Mouse (Mus musculus) frontal cortex, postnatal 10 days (tissue): Measurements from ENCODE around the gene Scaf11.
"Not testable (repeated sequence)": the region's sequence is repeated elsewhere in the genome, so short reads cannot be mapped to it uniquely, and the experiment has no call there.

Experiments
- DNase-seq, 2 experiments: peaks; one replicate each; pipeline ENCODE4 v3.0.0; 2022; ENCODE audit warnings: low spot score in 2 of 2, mixed read lengths in 1 of 2

Gene Scaf11

DNA sequence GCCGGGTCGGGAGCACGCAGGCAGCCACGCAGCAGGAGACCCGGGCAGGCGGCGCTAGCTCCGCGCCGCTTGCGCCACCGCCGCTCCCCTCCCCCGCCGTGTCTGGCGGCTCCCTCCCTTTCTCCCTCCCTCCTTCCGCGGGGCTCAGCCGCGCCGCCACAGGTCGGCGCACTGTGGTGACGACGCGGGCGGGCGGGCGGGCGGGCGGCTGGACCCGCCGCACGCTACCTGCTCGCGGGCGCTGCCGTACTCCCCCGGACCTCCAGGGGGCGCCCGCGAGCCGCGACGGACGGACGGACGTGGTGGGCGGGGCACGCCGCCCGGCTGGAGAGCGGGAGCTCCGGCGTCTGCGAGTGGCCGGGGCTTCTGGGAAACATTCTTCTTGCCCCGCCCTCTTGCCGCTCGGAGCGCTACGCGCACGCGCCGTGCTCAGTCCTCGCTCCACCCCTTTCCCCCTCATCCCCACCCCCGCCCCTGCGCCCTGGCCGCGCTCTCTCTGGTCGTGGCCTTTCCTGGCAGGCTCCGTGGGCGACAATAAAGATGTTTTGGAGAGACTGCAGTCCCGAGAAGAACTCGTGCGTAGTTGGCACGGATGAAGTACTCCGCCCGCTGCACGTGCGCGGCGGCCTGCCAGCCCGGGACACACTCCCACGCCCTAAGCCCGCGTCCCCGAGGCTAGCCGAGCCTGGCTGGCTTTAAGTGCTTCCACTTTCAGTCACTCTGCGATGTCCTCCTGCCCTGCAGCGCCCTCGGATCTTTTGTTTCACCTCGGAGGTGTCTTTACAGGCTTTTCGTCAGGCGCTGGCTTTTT lies at the start of gene Scaf11:
Gene Scaf11, minus strand, starts transcription at position 114 of the 811 bp plus-strand sequence.
- DNase-seq = peak; percentile 89 to 94

DNA sequence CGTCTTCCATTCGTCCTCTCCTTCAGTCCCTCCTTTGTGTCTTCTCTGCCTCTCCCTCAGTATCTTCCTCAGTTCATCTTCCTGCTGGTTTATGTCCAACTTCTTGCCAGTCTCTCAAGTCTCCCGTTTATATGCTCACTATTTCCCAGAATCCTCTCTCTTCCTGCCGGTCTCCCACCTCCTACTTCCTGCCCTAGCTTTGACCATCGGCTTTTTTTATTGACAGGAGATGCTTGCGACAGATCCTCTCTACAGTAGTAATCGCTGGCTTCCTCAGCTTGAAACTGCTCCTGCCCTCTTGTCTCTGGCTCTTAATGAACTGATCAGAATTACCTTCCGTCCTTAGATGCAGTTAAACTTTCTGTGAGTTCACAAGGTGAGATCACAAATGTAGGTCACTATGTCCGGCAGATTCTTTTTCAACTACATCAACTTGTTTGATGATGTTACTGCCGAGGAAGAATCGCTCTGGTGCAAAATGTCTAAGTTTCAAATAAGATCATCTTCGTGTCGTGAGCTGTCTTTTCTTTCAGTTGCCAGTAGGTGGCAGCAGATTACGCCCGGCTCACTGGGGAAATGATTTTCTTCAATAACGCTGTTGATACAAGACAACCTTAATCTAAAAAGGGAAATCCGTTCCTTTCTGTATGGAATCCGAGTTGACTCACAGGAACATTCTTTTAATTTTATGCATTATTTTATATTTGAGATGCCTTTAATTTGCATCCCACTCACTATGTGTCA lies 46.6 kb upstream of the Scaf11 start:
- DNase-seq = peak in 1 of 2 experiments; percentile 42

DNA sequence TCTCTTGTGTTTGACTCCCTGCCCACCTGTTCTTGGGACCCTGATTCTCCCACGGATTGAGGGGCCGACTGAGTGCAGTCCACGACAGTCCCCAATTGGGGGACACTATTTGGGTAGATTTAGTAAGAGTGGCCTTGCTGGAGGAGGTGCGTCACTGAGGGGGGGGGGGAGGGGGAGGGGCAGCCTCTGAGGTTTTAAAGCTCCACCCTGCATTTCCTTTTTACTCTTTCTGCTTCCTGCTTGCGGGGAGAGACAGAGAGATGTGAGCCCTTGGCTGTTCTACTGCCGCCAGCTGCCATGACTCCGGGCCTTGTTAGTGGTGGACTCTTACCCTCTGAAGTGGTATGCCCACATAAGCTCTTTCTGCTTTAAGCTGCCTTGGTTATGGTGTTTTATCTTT lies 37.0 kb upstream of the Scaf11 start:
- DNase-seq = no peak

DNA sequence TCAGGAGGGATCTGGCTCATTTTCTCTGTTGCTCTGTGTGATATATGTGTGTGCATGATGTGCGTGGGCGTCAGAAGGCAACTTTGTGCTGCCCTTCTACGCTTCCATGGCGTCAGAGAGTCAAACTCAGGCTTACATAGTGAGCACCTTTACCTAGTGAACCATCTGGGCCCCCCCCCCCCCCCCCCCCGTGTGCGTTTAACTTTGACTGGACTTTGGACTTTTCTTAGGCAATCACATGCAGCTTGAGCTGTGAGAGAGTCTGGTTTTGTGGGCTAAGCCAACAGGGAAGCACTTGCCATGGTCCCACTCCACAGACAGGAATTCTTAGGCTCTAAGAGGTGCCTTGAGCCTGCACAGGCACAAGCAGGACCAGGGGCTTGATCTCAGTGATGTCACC lies 33.6 kb upstream of the Scaf11 start:
- no peak for DNase-seq

DNA sequence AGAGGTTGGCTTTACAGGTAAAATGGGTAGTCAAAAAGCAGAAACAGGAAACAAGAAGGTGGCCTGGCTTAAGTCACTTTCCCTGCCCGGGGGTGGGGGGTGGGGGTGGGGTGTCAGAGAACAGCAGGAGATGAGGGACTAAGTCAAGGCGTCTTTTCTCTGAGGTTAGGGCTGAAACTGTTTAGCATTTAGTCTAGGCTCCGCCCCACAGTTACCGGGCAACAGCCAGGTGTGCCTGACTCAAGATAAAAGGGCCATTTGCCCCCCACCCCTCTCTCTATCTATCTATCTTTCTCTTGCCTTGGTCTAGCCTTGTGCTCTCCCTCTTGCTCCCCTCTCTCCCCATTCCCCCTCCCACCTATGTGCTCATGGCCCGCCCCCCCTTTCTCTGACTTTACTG lies 32.9 kb upstream of the Scaf11 start:
- no peak for DNase-seq

DNA sequence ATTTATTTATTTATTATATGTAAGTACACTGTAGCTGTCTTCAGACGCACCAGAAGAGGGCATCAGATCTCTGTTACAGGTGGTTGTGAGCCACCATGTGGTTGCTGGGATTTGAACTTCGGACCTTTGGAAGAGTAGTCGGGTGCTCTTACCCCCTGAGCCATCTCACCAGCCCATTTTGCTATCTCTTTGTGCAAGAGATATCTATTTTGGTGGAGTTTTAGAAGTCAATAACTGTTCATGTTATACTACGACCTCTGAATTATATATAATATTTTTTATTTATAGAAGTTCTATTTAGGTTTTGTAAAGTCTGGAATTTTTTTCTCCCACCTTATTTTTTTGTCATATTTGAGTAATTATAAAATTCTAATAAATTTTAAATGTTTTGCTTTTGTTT lies 32.3 kb upstream of the Scaf11 start:
- not testable (repeated sequence) for DNase-seq

DNA sequence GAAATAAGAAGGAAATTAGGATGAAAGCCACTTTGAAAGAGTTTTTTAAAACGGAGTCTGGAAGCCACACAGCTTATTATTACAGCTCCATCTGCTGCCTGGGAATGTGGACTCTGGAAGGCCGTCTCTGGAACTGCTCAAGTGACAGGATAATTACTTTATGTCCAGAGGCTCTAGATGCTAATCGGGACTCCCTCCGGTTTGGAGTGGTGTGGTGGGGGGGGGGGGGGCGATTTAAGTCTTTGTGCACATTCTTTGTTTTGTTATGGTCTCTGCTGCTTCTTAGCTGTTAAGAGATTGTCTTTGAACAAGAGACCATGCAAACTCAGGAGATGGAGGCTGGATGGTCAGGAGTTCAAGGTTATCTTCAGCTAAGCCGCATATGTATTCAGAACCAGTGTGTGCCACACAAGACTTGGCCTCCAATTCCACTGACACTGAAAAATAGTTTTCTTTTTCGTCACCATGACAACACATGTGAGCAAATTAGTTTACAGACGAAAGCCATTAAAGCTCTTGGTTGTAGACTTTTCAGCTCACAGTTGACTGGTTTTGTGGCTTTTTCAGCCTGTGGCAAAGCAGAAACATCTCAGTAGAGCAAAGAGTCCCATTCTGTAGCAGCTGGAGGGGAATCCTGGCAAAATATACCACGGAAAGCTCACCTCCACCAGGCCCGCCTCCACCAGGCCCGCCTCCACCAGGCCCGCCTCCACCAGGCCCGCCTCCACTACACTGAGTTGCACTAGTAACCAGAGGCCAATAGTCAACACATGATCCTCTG lies 31.4 kb upstream of the Scaf11 start:
- DNase-seq = no peak

DNA sequence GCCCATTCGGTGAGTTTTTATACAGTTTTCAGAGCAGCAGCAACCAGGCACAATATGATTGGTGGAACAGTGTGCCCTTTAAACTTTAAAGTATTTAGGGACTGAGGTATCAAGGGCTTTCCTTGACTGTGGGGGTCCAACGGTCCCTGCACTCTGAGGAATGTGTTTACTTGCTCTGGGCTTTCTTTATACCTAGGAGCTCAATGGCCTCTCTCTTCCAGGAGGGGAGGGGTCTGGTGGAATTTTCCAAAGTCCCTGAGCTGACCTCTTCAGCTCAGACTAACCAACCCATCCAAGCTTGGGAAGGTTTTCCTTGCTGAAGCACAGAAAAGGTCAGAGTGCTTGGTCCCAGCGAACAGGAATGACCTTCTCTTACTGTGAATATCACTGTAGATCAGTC lies 30.8 kb upstream of the Scaf11 start:
- no peak for DNase-seq

DNA sequence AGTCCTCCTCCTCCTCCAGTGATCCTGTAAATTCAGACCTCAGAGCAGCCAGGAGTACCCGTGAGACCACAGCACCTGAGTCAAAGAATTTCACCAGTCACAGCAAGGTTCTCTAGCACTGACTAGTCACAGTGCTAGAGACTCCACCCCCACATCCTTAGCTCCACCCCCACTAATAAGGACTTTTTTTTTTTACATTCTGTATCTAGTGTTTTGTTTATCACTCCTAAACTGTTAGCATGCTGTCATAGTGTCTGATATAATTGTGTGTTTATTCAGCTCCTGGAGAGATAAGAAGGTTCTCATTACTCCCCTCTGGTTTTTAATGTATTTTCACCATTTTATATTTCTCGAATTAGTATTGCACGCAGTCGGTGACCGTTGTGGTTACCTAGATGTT lies 29.5 kb upstream of the Scaf11 start:
- DNase-seq = no peak

DNA sequence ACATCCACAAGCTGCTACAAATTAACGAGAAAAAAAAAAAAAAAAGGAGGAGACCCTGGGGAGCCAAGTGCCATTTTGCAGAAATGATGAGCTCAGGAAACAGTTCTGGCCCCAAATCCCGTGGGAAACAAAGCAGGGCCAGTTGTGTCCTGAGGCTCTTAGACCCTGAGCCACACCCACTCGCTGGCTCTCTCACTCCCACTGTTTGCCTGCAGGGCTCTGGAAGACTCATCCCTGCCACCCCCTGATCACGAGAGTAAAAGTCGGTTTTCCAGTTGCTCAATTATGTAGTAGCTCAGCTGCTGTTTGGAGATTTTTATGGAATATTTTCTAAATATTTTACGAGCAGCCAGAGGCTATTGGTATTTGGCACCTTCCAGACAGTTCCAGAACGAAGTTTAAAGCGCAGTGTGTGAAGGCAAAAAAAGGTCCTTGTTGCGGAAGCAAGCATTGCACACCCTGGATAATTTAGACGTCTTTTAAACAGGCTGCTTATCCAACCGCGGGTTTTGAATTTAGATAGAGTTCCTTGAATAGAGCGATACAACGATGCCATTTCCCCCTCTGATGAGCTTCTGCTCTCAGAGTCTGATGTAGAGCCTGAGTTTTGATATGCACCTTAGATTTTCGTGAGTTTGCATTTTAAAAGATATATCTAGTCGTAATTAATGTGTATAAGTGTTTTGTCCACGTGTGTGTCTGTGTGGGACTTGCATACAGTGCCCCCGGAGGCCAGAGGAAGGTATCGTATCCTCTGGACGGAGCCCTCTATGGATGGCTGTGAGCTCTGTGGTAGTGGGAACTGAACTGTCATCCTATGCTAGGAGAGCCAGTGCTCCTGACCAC lies 28.5 kb upstream of the Scaf11 start:
- DNase-seq = no peak

DNA sequence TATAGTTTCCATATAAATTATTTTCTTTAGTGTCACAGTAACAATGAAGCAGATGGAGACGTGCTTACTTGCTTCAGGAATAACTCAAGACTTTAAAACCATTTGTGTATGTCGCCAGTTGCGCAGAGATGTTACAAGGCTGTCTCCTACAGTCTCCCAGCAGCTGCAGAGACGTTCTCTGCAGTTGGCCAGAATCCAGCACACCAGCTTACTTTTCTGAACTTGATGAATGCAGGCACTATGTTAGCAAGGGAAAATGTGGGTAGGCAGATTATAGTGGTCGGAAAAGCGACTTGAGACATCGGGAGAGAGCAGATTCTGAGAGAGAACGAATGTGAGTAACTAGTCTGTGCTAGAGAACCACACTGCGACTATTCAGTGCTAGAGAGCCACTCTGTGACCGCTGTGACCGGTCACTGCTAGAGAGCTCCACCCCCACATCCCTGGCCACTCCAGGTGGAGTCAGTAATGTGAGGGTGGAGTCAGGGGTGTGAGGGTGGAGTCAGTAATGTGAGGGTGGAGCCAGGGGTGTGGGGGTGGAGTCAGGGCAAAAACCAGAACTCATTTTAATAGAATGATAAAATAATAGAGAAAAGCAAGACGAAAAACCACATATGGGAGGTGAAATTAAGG lies 26.5 kb upstream of the Scaf11 start:
- no peak for DNase-seq

DNA sequence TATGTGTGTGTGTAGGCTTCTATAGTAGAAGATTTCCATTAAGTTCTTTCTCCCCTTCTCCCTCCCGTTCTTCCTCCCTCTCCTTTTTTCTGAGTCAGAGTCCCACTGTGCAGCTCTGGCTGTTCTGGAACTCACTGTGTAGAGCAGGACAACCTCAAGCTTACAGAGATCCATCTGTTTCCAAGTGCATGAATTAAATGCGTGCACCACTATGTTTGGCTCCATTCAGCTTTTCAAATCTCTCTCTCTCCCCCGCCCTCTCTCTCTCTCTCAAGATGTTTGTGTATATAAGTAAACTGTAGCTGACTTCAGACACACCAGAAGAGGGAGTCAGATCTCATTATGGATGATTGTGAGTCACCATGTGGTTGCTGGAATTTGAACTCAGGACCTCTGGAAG lies 20.2 kb upstream of the Scaf11 start:
- no peak for DNase-seq

DNA sequence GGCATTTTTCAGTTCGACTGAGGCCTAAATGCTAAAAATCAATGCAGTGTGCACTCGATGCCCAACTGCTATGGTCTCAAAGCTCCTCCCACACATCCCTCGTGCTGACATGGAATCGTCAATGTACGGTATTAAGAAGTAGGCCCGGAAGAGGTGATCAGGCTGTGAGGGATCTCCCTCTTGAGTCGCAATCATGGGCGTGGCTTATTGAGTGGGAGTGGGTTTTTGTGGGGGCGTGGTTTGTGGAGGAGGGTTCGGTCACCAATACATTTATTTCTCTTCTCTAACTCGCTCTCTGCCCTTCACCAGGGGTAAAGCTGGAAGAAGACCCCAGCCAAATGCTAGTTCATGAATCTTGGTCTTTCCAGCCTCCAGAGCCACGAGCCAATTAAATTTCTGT lies 17.4 kb upstream of the Scaf11 start:
- no peak for DNase-seq

DNA sequence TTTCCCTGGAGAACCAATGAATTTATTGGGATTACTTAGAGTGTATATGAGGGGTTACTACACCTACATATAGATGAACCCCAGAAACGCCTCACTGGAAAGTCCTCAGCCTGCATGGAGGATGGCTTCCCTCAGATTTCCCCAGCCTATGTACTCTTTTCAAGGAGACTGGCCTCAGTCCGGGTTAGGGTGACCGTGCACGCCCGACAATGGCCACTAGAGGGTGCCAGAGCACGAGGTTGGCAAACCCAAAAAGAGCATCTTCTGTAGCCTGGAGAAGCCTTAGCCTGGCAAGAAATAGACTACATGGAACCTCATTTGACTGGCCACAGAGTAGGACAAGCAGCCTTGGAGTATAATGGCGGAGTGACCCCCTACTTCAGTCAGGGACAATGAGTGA lies 15.7 kb upstream of the Scaf11 start:
- peak; percentile 35 to 78 for DNase-seq

DNA sequence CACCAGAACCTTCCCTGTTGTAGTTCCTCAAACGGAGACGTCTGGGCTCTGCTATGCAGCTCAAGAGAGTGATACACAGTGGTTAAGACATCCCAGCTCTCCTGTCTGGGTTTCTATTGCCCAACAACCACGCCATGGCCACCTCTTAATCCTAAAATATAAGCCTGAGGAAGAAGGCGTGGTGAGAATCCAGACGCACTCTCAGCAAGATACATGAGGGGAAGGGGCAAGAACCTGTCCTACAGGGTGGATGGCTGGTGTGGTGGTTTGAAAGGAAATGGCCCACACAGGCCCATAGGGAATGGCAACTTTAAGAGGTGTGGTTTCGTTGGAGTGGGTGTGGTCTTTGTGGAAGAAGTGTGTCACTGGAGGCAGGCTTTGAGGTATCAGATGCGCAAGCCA lies 14.9 kb upstream of the Scaf11 start:
- DNase-seq = no peak

DNA sequence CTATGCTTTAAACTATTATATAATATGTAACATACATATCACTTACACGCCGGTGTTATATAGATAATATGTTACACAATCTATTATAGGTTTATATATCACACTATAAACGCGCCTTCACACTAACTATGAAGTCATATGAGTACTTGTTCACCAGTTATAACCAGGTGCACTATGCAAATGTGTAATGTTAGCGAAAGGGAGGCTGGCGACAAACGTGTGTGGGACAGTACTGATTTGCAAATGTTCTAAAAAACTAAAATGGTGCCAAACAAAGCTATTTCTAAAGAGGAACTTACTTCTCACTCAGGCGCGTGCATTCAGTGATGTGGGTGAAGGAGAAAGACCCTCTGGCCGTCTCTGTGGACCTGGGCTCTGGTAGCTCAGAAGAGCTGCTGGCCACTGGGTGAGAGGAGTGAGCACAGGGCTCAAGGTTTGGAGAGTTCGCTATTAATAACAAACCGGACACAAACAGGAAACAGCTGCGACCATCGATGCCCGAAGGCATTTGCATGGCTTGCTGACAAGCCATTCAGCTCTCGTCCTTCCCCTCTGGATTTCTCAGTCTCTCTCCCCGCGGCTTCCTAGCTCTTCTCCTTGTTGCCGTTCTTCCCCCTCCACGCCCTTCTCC lies 13.8 kb upstream of the Scaf11 start:
- peak in 1 of 2 experiments; percentile 27 for DNase-seq

DNA sequence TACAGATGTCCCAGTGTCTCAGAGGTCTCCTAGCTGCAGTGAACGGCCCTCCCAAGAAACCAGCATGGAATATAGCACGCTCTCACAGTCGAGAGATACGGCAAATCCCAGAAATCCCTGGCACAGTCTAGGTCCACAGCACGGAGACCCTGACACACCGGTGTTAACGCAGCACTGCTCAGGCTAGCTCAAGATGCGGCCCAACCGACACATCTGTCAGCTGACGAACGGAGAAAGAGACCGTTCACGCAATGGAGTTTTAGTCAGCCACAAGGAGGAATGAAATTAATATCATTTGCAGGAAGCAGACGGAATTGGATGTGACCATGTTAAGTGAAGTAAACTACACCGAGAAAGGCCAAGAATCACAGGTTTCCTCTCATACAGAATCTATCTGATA lies 13.3 kb upstream of the Scaf11 start:
- DNase-seq = no peak

DNA sequence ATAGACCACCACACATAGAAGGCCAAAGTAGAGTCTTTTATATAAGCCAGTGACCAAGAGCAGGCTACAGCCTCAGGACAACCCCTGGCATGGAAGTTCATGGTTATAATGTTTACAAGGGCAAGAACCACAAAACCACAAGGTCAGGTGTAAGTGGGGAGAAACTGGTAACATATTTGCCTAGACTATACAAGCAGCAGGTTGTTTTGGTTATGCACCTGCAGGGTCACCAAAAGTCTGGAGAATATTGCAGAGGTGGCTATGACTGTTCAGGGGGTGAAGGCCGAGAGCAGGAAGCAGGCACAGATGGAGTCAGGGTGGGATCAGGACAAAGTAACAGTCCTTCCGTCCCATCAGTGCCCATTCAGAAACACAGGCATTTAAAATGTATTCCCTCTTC lies 7.7 kb upstream of the Scaf11 start:
- DNase-seq = no peak

DNA sequence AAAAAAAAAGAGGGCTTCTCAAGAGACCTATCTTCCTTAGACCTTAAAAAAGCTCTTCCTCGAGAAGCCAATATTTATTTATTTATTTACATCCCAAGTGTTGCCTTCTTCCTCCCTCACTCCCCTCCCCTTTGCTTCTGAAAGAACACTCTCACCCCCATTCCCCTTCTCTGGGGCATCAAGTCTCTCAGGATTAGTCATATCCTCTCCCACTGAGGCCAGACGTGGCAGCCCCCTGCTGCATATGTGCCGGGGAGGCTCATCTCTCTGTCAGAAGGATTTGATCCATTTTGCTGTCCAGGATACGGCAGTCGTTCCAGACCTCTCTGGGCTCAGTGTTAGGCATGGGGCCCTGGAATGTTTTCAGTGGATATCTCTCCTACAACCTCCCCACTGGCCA lies 7.2 kb upstream of the Scaf11 start:
- DNase-seq = no peak

DNA sequence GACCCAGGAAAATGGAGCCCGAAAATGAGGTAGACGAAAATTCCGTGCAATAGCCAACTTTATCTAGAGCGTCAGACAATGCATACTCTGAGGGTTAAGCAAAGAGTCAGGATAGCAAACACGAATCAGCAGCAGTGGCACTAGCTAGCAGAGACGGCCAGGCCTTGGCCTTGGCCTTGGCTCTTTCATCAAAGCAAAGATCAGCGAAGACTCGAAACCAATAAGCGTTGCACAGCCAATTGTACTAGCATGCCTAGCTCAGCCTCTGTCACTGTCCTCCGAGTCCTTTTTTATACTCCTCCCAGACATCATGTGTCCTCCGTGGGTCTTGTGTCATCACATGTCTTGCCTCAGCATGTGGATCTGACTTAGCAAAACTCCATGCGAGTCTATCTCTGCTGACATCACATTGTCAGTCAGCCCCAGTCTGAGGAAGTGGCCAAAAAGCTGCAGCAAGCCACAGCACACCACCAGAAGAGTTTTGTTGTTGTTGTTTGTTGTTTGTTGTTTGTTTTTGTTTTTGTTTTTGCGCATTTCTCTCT lies 5.8 kb upstream of the Scaf11 start:
- no peak for DNase-seq
